Mouse (Mus musculus) heart, postnatal 0 days (tissue): Measurements from ENCODE around the gene Rgs16.

ENCODE experiments used
- CTCF ChIP-seq: IDR thresholded peaks from 2 replicates; pipeline ENCODE4 v1.5.1; 2016; ENCODE audit warnings: antibody characterized with exemption, control low read depth, low read depth
- EP300 ChIP-seq: IDR thresholded peaks from 2 replicates; pipeline ENCODE4 v1.6.1; 2016; ENCODE audit warnings: antibody characterized with exemption, low read depth

GRCm38 (mm10) chr1:153698311-153699084, 41.7 kb upstream of the Rgs16 start:
- TF ChIP-seq CTCF (no peak), EP300 (no peak)
